Mouse (Mus musculus) C2C12 (cell line): ENCODE data around the gene Hck. TPM values are rescaled to one million over a fixed set of nuclear protein-coding genes. Genes with fewer than 3 reads are reported as not detected.

Source experiments
- H3K27me3 ChIP-seq: one replicate; pipeline ENCODE4 v1.6.1; 2011; ENCODE audit not compliant: control insufficient read depth, insufficient read depth, insufficient read length
- H3K36me3 ChIP-seq: one replicate; pipeline ENCODE4 v1.6.1; 2011; ENCODE audit not compliant: control insufficient read depth, insufficient read depth
- H3K4me3 ChIP-seq: one replicate; pipeline ENCODE4 v1.5.1; 2011; ENCODE audit warnings: mild to moderate bottlenecking, control low read depth; ENCODE audit not compliant: poor library complexity, insufficient read depth, severe bottlenecking
- H3K79me2 ChIP-seq: one replicate; pipeline ENCODE4 v1.6.1; 2011; ENCODE audit not compliant: control insufficient read depth, insufficient read depth
- H3K79me3 ChIP-seq: one replicate; pipeline ENCODE4 v1.6.1; 2011; ENCODE audit warnings: low read depth, control low read depth
- H3ac ChIP-seq: one replicate; pipeline ENCODE3; 2011; ENCODE audit warnings: low read depth; ENCODE audit not compliant: control insufficient read depth, insufficient read length
- CEBPB ChIP-seq: IDR thresholded peaks from one replicate; pipeline ENCODE4 v1.6.1; 2011; ENCODE audit warnings: low read depth, mild to moderate bottlenecking, control low read depth, moderate library complexity
- CTCF ChIP-seq: IDR thresholded peaks from one replicate; pipeline ENCODE4 v1.5.1; 2011; ENCODE audit not compliant: control insufficient read depth, insufficient read depth, insufficient read length
- FOSL1 ChIP-seq: IDR thresholded peaks from one replicate; pipeline ENCODE4 v1.8.0; 2011; ENCODE audit warnings: mild to moderate bottlenecking, low read length; ENCODE audit not compliant: poor library complexity, insufficient read depth, severe bottlenecking
- MAX ChIP-seq: IDR thresholded peaks from one replicate; pipeline ENCODE4 v1.6.1; 2011; ENCODE audit warnings: mild to moderate bottlenecking, control low read depth
- MYOD1 ChIP-seq: IDR thresholded peaks from one replicate; pipeline ENCODE4 v1.6.1; 2011; ENCODE audit warnings: low read depth; ENCODE audit not compliant: control insufficient read depth, insufficient read length
- MYOG ChIP-seq: IDR thresholded peaks from one replicate; pipeline ENCODE4 v1.6.1; 2011; ENCODE audit not compliant: control insufficient read depth, insufficient read length; ENCODE audit errors: extremely low read depth
- USF1 ChIP-seq: IDR thresholded peaks from one replicate; pipeline ENCODE4 v1.6.1; 2011; ENCODE audit warnings: low read depth, mild to moderate bottlenecking, control low read depth, moderate library complexity
- polyA plus RNA-seq: library from polyadenylated mRNA; unstranded; fragments of >200 nt; fragmentation: generic; extraction: Trizol; gene quantifications from one replicate; pipeline ENCODE4 v1.2.1, GENCODE M21; 2012; ENCODE audit warnings: missing spikeins

The Hck gene
- polyA plus RNA-seq, 1 experiment = 0.32 TPM

DNA sequence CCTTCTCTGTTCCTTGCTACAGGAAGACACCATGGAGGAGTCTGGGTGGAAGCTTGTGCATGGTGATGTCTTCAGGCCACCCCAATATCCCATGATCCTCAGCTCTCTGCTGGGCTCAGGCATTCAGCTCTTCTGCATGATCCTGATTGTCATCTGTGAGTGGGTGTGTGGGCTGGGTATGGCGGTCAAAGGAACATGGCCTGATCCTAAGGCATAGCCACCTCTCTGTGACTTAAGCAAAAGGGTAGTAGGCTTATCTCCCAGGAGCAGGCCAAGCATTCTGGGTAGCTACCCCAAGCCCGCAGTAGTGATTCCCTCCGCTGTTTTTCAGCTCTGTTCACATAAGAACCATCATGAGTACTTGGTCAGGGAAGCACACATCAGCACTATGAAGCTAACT is 86.0 kb downstream of the Hck start:
- TF ChIP-seq CTCF (no peak), MAX (no peak), MYOD1 (no peak), CEBPB (no peak)
- Histone ChIP-seq H3K79me2 (no peaks in the 10 kb centered on the region), H3K36me3 (peaks cover 88% of the 10 kb centered on the region), H3ac (no peak overlapping the region), H3K4me3 (no peak overlapping the region), H3K79me3 (no peaks in the 10 kb centered on the region), H3K27me3 (no peaks in the 10 kb centered on the region)

DNA sequence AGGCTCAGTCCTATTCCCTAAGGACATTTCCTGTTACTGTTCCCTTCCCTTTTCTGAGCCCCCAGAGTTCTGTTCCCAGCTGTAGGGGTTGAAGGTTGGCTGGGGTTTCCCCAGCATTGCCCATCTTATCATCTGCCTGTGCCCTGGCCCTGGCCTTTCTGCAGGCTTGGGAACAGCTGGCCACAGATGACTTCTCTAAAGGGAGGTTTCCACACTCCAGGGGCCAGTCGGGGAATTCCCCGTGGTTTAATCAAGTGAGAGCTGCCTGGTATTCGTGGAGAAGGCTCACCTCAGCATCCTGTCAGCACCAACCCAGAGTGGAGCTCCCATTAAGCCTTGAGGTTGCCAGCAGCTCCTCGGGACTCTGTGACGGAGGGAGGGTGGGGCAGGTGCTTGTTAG is 90.2 kb downstream of the Hck start:
- no peak overlapping the region for H3ac ChIP-seq
- H3K36me3 ChIP-seq = peaks cover 86% of the 10 kb centered on the region
- no peaks in the 10 kb centered on the region for H3K79me2 ChIP-seq
- H3K79me3 ChIP-seq = no peaks in the 10 kb centered on the region
- no peak overlapping the region for H3K4me3 ChIP-seq
- H3K27me3 ChIP-seq = no peaks in the 10 kb centered on the region
- no peak for TF ChIP-seq CTCF
- no peak for TF ChIP-seq MAX
- no peak for TF ChIP-seq CEBPB
- no peak for TF ChIP-seq FOSL1
- TF ChIP-seq MYOG = no peak
- no peak for TF ChIP-seq USF1
- TF ChIP-seq MYOD1 = no peak

DNA sequence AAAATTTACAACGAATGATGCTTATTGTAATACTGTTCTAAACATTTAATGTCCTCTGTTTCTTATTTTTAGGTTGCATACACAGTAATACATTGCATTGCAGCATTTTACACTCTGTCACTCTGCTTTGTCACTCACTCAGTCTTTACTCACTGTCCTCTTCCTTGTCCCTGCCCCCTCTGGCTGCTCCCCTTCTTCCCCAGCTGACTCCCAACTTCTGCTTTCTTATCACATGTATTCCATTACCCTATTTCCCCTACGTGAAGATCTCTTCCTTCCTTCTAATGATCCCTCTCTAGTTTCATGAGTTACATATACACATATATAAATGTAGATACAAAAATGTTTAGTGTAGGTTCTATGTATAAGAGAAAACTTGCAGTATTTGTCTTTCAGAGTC is 90.8 kb downstream of the Hck start:
- H3K27me3 ChIP-seq = no peaks in the 10 kb centered on the region
- no peak overlapping the region for H3ac ChIP-seq
- no peaks in the 10 kb centered on the region for H3K79me3 ChIP-seq
- H3K4me3 ChIP-seq = no peak overlapping the region
- no peak for TF ChIP-seq MAX
- no peak for TF ChIP-seq MYOG
- TF ChIP-seq USF1 = no peak
- H3K79me2 ChIP-seq = no peaks in the 10 kb centered on the region
- peaks cover 86% of the 10 kb centered on the region for H3K36me3 ChIP-seq

Other genes starting within 250 kb of the Hck start
- 3.9 TPM for gene Mylk2, start 197.1 kb upstream of the Hck start, polyA plus RNA-seq
- gene Foxs1, start 175.3 kb upstream of the Hck start, polyA plus RNA-seq = 55.0 TPM
- 0.06 TPM for gene Dusp15, start 156.8 kb upstream of the Hck start, polyA plus RNA-seq
- gene Ttll9, start 146.0 kb upstream of the Hck start, polyA plus RNA-seq = 0.16 TPM
- 61.2 TPM for gene Pdrg1, start 93.0 kb upstream of the Hck start, polyA plus RNA-seq
- not detected for gene Xkr7, start 76.6 kb upstream of the Hck start, polyA plus RNA-seq
- gene Ccm2l, start 42.5 kb upstream of the Hck start, polyA plus RNA-seq = not detected
- 43.4 TPM for gene Tm9sf4, start 52.8 kb downstream of the Hck start, polyA plus RNA-seq
- gene Tspyl3, start 117.0 kb downstream of the Hck start, polyA plus RNA-seq = 0.08 TPM
- 4.5 TPM for gene Plagl2, start 133.0 kb downstream of the Hck start, polyA plus RNA-seq
- 14.3 TPM for gene Pofut1, start 133.1 kb downstream of the Hck start, polyA plus RNA-seq
- 8.6 TPM for gene Kif3b, start 182.9 kb downstream of the Hck start, polyA plus RNA-seq
- 15.2 TPM for gene Asxl1, start 237.4 kb downstream of the Hck start, polyA plus RNA-seq